Mouse (Mus musculus) adrenal gland, postnatal 4 days (tissue): ENCODE results near the gene Entpd7. TPM values are rescaled to one million over a fixed set of nuclear protein-coding genes. Genes with fewer than 3 reads are reported as not detected.

Experiments
- DNase-seq, 2 experiments: peaks; one replicate each; pipeline ENCODE4 v3.0.0; 2021 to 2022; ENCODE audit warnings: low spot score in 2 of 2, mixed read lengths in 2 of 2
- total RNA-seq, 2 experiments: library from RNA; stranded (reverse); gene quantifications; 2 replicates each; pipeline ENCODE4 v1.2.3; 2021

Entpd7 gene
- total RNA-seq, 2 experiments from 2014 or later: 20.9 to 24.6 TPM

GRCm38 (mm10) chr19:43720061-43720460, 30.6 kb downstream of the Entpd7 start:
- no peak for DNase-seq

- DNase-seq: no peak
These were observed 33.4 kb downstream of the Entpd7 start for GRCm38 (mm10) chr19:43722891-43723290.

GRCm38 (mm10) chr19:43723501-43723900, 34.0 kb downstream of the Entpd7 start:
- no peak for DNase-seq

GRCm38 (mm10) chr19:43724194-43724593, 34.7 kb downstream of the Entpd7 start:
- no peak for DNase-seq

- no peak for DNase-seq
These were observed 35.3 kb downstream of the Entpd7 start for GRCm38 (mm10) chr19:43724821-43725220.

GRCm38 (mm10) chr19:43726510-43727146, 37.2 kb downstream of the Entpd7 start:
- DNase-seq: no peak

- no peak for DNase-seq
These were observed 40.0 kb downstream of the Entpd7 start for GRCm38 (mm10) chr19:43729296-43730036.

- no peak for DNase-seq
These were observed 40.6 kb downstream of the Entpd7 start for GRCm38 (mm10) chr19:43730037-43730428.

GRCm38 (mm10) chr19:43731157-43731556, 41.7 kb downstream of the Entpd7 start:
- no peak for DNase-seq

- no peak for DNase-seq
These were observed 48.9 kb downstream of the Entpd7 start for GRCm38 (mm10) chr19:43738409-43738808.

GRCm38 (mm10) chr19:43743401-43743800, 53.9 kb downstream of the Entpd7 start:
- no peak for DNase-seq

- DNase-seq: no peak
These were observed 56.3 kb downstream of the Entpd7 start for GRCm38 (mm10) chr19:43745740-43746139.

GRCm38 (mm10) chr19:43747877-43748276, 58.4 kb downstream of the Entpd7 start:
- DNase-seq: no peak

GRCm38 (mm10) chr19:43750008-43750407, 60.5 kb downstream of the Entpd7 start:
- no peak for DNase-seq

GRCm38 (mm10) chr19:43752489-43753225, 63.2 kb downstream of the Entpd7 start, which contains the start of the genes Cutc and Cox15:
TSS of gene Cutc (plus strand) at chr19:43752996.
TSS of gene Cox15 (minus strand) at chr19:43753000.
- DNase-seq: peak; percentile 94 to 98

- DNase-seq: peak; percentile 82 to 85
These were observed 63.9 kb downstream of the Entpd7 start for GRCm38 (mm10) chr19:43753226-43753835.

GRCm38 (mm10) chr19:43754237-43754636, 64.8 kb downstream of the Entpd7 start:
- no peak for DNase-seq

- DNase-seq: no peak
These were observed 65.4 kb downstream of the Entpd7 start for GRCm38 (mm10) chr19:43754872-43755271.

- DNase-seq: peak; percentile 30 to 55
These were observed 71.0 kb downstream of the Entpd7 start for GRCm38 (mm10) chr19:43760504-43760903.

- DNase-seq: no peak
These were observed 72.2 kb downstream of the Entpd7 start for GRCm38 (mm10) chr19:43761543-43762256.

- DNase-seq: no peak
These were observed 72.9 kb downstream of the Entpd7 start for GRCm38 (mm10) chr19:43762410-43762809.
